Mouse (Mus musculus) heart, embryonic 10.5 days (tissue): ENCODE data around the gene Prkg2. TPM values are rescaled to one million over a fixed set of nuclear protein-coding genes. Genes with fewer than 3 reads are reported as not detected.

ENCODE experiments used
- polyA plus RNA-seq: library from polyadenylated mRNA; unstranded; fragments of >200 nt; fragmentation: Nextera tagmentation; extraction: Ambion mirVana; gene quantifications from 2 replicates; pipeline ENCODE4 v1.2.1, GENCODE M21; 2016

Gene Prkg2
- polyA plus RNA-seq, 1 experiment from 2014 or later = 0.83 TPM

Other genes starting within 250 kb of the Prkg2 start
- 0.08 and 0.09 TPM in 2 replicates for gene Bmp3, start 182.9 kb downstream of the Prkg2 start, polyA plus RNA-seq